Mouse (Mus musculus) ES-Bruce4 (cell line): ENCODE results near the gene 1520401A03Rik. TPM values are rescaled to one million over a fixed set of nuclear protein-coding genes. Genes with fewer than 3 reads are reported as not detected.
"Not testable (repeated sequence)": the region's sequence is repeated elsewhere in the genome, so short reads cannot be mapped to it uniquely, and the experiment has no call there.

Experiments
- H3K27ac ChIP-seq: 2 replicates; pipeline ENCODE4 v1.5.1; 2012; ENCODE audit warnings: low read length, inconsistent platforms; ENCODE audit not compliant: insufficient read depth
- H3K27me3 ChIP-seq: 2 replicates; pipeline ENCODE4 v1.6.1; 2012; ENCODE audit warnings: mild to moderate bottlenecking, low read length, inconsistent platforms; ENCODE audit not compliant: control insufficient read depth, poor library complexity, insufficient read depth, severe bottlenecking
- H3K36me3 ChIP-seq: 2 replicates; pipeline ENCODE4 v1.6.1; 2012; ENCODE audit warnings: inconsistent platforms, mild to moderate bottlenecking, low read length, moderate library complexity; ENCODE audit not compliant: control insufficient read depth, poor library complexity, insufficient read depth, severe bottlenecking
- H3K4me1 ChIP-seq: one replicate; pipeline ENCODE4 v1.8.1; 2011; ENCODE audit warnings: low read length; ENCODE audit not compliant: control insufficient read depth, insufficient read depth
- H3K4me3 ChIP-seq: 2 replicates; pipeline ENCODE4 v1.5.1; 2011; ENCODE audit warnings: low read depth, mild to moderate bottlenecking, low read length
- H3K9ac ChIP-seq: 2 replicates; pipeline ENCODE4 v1.6.1; 2012; ENCODE audit warnings: low read depth, mild to moderate bottlenecking, inconsistent platforms; ENCODE audit not compliant: poor library complexity, severe bottlenecking
- H3K9me3 ChIP-seq: replicated peaks from 2 replicates; pipeline ENCODE4 v1.6.1; 2012; ENCODE audit warnings: mild to moderate bottlenecking, low read length, inconsistent platforms; ENCODE audit not compliant: control insufficient read depth, poor library complexity, insufficient read depth, severe bottlenecking
- CTCF ChIP-seq: IDR thresholded peaks from one replicate; pipeline ENCODE4 v1.8.1; 2011; ENCODE audit warnings: low read depth, low read length
- EP300 ChIP-seq: IDR thresholded peaks from 2 replicates; pipeline ENCODE4 v1.6.1; 2011; ENCODE audit warnings: low read depth, low read length; ENCODE audit not compliant: insufficient read depth
- POLR2A ChIP-seq: IDR thresholded peaks from one replicate; pipeline ENCODE4 v1.8.1; 2011; ENCODE audit warnings: low read length; ENCODE audit not compliant: insufficient read depth
- polyA plus RNA-seq: library from polyadenylated mRNA; stranded (reverse); fragments of >200 nt; gene quantifications from 2 replicates; pipeline ENCODE4 v1.2.4, GENCODE M21; 2011; ENCODE audit warnings: low read depth; ENCODE audit not compliant: missing spikeins, insufficient read depth, insufficient read length

Gene 1520401A03Rik
- 3.6 and 4.1 TPM in 2 replicates for polyA plus RNA-seq

DNA sequence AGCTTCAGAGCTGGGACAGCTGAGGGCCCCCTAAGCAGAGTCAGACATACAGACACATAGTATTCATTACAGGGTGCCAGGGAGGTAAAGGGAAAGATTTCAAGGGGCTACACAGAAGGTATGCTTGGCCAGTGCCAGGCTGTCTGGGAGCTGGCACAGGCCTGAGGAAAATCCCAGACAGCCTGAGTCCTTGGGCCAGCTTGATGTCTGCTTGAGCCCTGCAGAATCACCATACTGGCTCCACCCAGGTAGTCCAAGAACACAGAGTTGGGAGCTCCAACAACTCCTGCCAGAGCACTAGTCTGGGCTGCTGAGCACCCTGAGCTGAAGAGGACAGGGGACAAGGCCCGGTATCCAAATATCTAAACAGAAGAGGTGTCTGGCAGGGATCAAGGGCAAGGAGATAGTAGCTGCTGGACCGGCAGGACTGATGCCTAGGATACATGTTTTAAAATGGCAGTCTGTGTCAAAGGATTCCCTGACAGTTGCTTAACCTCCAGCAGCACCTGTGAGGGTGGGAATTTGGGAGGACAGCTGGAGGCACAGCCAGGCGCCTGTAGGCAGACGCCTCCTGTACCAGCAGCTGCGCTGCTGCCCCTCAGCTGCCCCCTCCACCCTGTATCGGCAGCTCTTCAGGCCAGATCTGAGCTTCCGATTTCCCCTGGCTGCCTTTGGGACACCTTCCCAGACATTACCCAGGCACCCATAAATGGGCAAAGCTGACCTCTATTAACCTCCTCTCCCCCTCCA is at the start of gene 1520401A03Rik:
Gene 1520401A03Rik, minus strand, starts transcription at position 408 of the 750 bp plus-strand sequence.
- no peak within 1 kb of the TSS for H3K9ac ChIP-seq
- H3K27ac ChIP-seq: no peak within 1 kb of the TSS
- TF ChIP-seq EP300 (no peak), POLR2A (no peak), CTCF (no peak)
- H3K27me3 ChIP-seq: no peaks in the 10 kb centered on the region
- no peaks in the 10 kb centered on the region for H3K9me3 ChIP-seq
- peaks cover 3% of the 10 kb centered on the region for H3K4me1 ChIP-seq
- H3K4me3 ChIP-seq: no peak within 1 kb of the TSS
- no peaks in the 10 kb centered on the region for H3K36me3 ChIP-seq

DNA sequence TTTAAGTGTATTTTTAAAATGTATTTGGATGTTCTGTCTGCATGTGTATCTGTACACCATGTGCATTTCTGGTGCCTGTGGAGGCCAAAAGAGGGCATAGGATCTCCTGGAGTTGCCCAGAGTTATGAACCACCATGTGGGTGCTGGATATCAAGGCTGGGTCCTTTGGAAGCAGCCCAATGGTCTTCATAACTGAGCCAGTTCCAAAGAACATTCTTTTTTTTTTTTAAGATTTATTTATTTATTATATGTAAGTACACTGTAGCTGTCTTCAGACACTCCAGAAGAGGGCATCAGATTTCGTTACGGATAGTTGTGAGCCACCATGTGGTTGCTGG is 49.6 kb upstream of the 1520401A03Rik start:
- not testable (repeated sequence) for H3K9ac ChIP-seq, H3K4me3 ChIP-seq, H3K9me3 ChIP-seq, H3K27me3 ChIP-seq, H3K36me3 ChIP-seq, H3K4me1 ChIP-seq, H3K27ac ChIP-seq

DNA sequence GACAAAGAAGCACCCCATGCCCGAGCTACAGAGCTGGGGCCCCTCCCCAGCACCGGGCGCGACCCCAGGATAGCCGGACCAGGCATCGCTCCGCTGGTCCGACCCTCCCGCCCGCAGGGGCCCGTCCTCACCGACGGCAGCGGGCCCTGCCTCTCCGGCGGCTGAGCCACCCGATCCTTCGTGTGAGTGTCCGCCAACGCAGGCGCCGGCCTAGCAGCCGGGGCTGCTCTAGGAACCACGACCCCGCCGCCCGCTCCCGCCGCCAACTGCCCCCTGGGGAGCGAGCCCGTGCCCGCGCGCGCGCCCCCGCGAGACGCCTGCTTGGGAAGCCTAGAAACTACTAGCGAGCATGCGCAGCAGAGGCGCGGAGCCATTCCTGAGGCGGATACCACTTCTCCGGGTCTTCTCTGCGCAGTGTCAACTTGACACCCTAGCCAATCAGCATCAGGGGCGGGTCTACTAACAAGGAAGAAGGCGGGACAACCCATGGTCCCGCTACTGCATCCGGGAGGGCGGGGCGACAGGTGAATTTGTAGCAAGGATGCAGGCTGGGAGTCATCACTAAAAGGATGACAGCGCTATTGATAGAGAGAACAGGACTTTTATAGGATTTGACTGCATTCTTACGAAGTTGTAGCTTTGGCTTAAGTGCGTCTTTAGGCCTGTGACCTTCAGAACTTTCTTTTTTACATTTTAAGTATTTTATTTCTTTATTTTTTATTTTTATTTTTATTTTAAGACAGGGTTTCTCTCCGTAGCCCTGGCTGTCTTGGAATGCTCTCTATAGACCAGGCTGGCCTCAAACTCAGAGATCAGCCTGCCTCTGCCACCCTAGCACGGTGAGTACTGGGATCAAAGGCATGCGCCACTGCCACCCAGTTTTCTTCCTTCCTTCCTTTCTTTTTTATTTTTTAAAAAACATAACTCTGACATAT is 49.0 kb upstream of the 1520401A03Rik start, which contains the start of gene Flywch1:
Gene Flywch1, minus strand, starts transcription at position 319 of the 935 bp plus-strand sequence.
- H3K4me1 ChIP-seq: no peaks in the 10 kb centered on the region
- H3K27ac ChIP-seq: no peak within 1 kb of the TSS
- no peaks in the 10 kb centered on the region for H3K27me3 ChIP-seq
- TF ChIP-seq EP300 (peak; percentile 75; the same call in 1 of the 2 replicates), CTCF (no peak)
- no peaks in the 10 kb centered on the region for H3K9me3 ChIP-seq
- no peaks in the 10 kb centered on the region for H3K36me3 ChIP-seq
- peak within 1 kb of the TSS; percentile 82 for H3K4me3 ChIP-seq
- peak within 1 kb of the TSS; percentile 77 for H3K9ac ChIP-seq

DNA sequence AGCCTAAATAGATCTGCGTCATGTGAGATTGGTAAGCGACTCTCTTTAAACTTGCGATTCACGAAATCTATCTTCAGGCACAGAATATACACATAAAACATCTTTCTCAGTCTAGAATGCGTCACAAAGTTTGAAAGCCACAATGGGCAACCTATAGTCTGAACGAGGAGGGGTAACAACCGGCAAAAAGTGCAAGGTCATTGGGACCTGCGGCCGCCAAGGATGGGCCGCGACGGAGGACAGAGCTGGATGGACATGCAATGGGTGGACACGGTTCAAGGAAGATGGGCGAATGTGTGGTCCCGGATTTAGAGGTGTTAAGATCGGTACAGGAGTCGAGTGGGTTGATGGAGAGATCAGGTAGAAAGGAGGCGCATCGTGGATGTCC is 48.3 kb upstream of the 1520401A03Rik start:
- H3K4me3 ChIP-seq: peak overlapping the region; percentile 82
- no peaks in the 10 kb centered on the region for H3K27me3 ChIP-seq
- no peaks in the 10 kb centered on the region for H3K4me1 ChIP-seq
- H3K27ac ChIP-seq: no peak overlapping the region
- H3K9ac ChIP-seq: peak overlapping the region; percentile 77
- H3K36me3 ChIP-seq: no peaks in the 10 kb centered on the region
- H3K9me3 ChIP-seq: no peaks in the 10 kb centered on the region
- TF ChIP-seq CTCF (no peak), EP300 (no peak), POLR2A (no peak)

DNA sequence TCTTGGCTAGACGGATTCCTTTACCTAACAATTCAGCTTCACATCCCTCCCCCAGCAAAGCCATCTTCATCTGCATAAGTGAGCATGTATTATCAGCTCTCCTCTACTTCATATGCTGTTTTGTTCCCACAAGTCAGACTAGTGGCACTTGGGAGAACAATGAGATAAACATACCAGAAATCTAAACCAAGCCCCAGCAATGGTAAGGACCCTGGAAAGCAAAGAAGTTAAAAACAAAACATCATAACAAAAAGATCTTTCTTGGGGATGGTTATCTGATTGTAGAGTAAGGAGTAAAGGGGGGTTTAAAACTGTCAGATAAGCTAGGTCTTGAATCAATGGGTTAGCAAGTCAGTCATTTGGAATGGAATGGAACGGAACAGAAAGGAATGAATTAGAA is 47.9 kb upstream of the 1520401A03Rik start:
- H3K9ac ChIP-seq: peak overlapping the region; percentile 77
- H3K36me3 ChIP-seq: no peaks in the 10 kb centered on the region
- no peak overlapping the region for H3K27ac ChIP-seq
- no peaks in the 10 kb centered on the region for H3K27me3 ChIP-seq
- no peaks in the 10 kb centered on the region for H3K9me3 ChIP-seq
- TF ChIP-seq EP300 (no peak), CTCF (no peak), POLR2A (no peak)
- no peaks in the 10 kb centered on the region for H3K4me1 ChIP-seq
- peak overlapping the region; percentile 82 for H3K4me3 ChIP-seq

DNA sequence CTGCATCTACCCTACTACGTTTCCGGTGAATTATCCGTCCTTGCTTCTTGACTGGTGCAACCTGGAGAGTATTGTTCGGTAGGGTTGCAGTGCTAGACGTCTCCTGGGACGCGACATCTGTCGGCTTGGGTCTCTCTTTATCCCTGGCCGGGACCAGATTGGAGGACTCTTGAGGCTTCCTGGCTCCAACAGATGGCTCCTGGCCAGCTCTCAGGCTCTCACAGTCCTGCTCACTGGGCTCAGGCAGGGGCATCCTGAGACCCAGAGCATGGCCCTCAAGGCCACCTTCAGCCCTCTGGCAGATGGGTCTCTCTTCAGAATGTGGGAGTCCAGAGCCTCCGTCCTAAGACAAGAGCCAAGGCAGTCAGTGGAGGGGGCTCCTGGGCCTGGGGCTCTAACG is 40.4 kb upstream of the 1520401A03Rik start:
- Histone ChIP-seq H3K27ac (no peak overlapping the region), H3K9ac (no peak overlapping the region), H3K27me3 (no peaks in the 10 kb centered on the region), H3K4me1 (peaks cover 7% of the 10 kb centered on the region), H3K9me3 (no peaks in the 10 kb centered on the region), H3K4me3 (no peak overlapping the region), H3K36me3 (no peaks in the 10 kb centered on the region)
- TF ChIP-seq POLR2A (no peak), EP300 (no peak), CTCF (no peak)
